Mouse (Mus musculus): ENCODE measurements around the gene Rpl22l1. TPM values are rescaled to one million over a fixed set of nuclear protein-coding genes. Genes with fewer than 3 reads are reported as not detected.

Rpl22l1 gene
- 371 TPM for total RNA-seq (2023)

DNA sequence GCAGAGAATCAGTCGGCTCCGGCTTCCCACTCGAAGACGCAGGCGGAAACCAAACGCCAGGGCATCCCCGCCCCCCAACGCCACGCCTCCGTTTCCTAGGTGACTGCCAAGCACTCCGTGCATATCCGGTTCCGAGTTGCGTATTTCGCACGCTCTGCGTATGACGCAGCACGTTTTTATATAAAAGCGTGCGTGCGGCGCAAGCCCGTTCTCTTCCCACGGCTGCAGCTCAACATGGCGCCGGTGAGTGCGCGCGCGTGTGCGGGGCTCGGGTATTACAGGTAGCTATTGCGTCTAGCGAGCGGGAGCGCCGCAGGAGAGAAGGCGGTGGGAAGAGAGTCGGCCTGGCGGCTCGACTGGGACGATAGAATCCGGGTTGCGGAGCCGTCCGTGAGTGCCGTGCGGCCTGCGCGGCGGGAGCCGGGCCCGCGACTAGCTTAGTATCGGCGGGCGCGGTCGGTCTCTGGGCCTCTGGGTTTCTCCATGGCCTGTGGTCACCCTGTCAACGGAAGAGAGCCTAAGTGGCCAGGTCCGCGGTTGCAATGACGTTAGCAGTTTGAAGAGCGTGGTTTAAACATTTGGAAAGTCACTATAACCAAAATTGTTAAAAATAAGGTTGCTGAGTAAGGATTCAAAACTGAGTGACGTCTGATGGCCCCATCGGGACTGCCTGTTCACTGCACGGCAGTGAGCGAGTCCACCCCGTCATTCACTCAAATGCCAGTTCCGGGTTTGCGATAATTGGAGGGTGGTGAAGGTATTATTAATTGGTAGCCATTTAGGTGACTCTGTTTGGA lies at the start of gene Rpl22l1:
Rpl22l1 (plus strand) TSS at position 136 of the 797 bp plus-strand sequence.

DNA sequence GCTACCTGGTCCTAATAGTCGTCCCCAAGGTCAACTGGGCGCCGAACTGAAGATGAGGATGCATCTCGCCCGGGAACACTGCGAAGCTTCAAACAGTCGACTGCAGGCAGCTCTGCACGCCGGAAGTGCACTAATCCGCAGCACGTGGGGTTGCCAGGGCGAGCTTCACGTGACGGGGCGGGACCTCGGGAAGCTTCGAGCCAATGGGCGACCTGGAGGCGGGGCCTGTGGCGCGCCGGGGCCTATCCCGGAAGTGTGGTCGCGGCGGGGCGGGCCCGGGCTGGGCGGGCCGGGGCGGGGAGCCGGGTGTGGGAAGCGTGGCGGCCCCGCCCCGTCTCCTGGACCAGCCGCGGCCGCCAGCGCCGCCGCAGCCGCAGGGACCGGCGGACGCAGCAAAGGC lies 24.2 kb upstream of the Rpl22l1 start, which contains the start of gene Eif5a2:
Eif5a2 (plus strand) TSS at position 283 of the 400 bp plus-strand sequence.

Other genes starting within 250 kb of the Rpl22l1 start
- not detected for gene Slc2a2, start 107.5 kb upstream of the Rpl22l1 start, total RNA-seq (2023)
- gene Eif5a2, start 24.2 kb upstream of the Rpl22l1 start, total RNA-seq (2023): 4.6 TPM
- gene Gm1527, start 87.2 kb downstream of the Rpl22l1 start, total RNA-seq (2023): not detected